Mouse (Mus musculus) fibroblast of lung, adult 2 months (primary cell): ENCODE measurements around the gene Prss41.

Experiments used
- DNase-seq: peaks from one replicate; pipeline ENCODE4 v3.0.0-alpha.2; 2011; ENCODE audit warnings: low read depth

Gene Prss41

GRCm38 (mm10) chr17:23825591-23825990 is 18.4 kb downstream of the Prss41 start:
- no peak for DNase-seq

GRCm38 (mm10) chr17:23823614-23824013 is 20.4 kb downstream of the Prss41 start:
- no peak for DNase-seq

- no peak for DNase-seq
These were observed 21.0 kb downstream of the Prss41 start for GRCm38 (mm10) chr17:23823018-23823417.

- no peak for DNase-seq
These were observed 21.9 kb downstream of the Prss41 start for GRCm38 (mm10) chr17:23822094-23822493.

- DNase-seq = no peak
These were observed 23.2 kb downstream of the Prss41 start for GRCm38 (mm10) chr17:23820731-23821130.

GRCm38 (mm10) chr17:23819235-23819634 is 24.7 kb downstream of the Prss41 start:
- DNase-seq = no peak

- DNase-seq = no peak
These were observed 25.4 kb downstream of the Prss41 start for GRCm38 (mm10) chr17:23818579-23818978.

GRCm38 (mm10) chr17:23815641-23816040 is 28.3 kb downstream of the Prss41 start:
- no peak for DNase-seq

GRCm38 (mm10) chr17:23807918-23808317 is 36.1 kb downstream of the Prss41 start:
- no peak for DNase-seq

GRCm38 (mm10) chr17:23806867-23807266 is 37.1 kb downstream of the Prss41 start:
- DNase-seq = no peak

GRCm38 (mm10) chr17:23804426-23805085 is 39.4 kb downstream of the Prss41 start:
- no peak for DNase-seq

GRCm38 (mm10) chr17:23803366-23804041 is 40.5 kb downstream of the Prss41 start:
- DNase-seq = no peak

- peak; percentile 100 for DNase-seq
These were observed 41.1 kb downstream of the Prss41 start for GRCm38 (mm10) chr17:23802746-23803365.

- DNase-seq = no peak
These were observed 42.3 kb downstream of the Prss41 start for GRCm38 (mm10) chr17:23801627-23802026.

- DNase-seq = no peak
These were observed 46.7 kb downstream of the Prss41 start for GRCm38 (mm10) chr17:23797316-23797715.

- no peak for DNase-seq
These were observed 48.6 kb downstream of the Prss41 start for GRCm38 (mm10) chr17:23795323-23795722.

- no peak for DNase-seq
These were observed 53.0 kb downstream of the Prss41 start for GRCm38 (mm10) chr17:23791079-23791357.

- no peak for DNase-seq
These were observed 53.5 kb downstream of the Prss41 start, which contains the start of gene Srrm2 for GRCm38 (mm10) chr17:23790269-23791078. TSS of gene Srrm2 (plus strand) at chr17:23790532.

GRCm38 (mm10) chr17:23789749-23790268 is 54.2 kb downstream of the Prss41 start:
- DNase-seq = no peak

GRCm38 (mm10) chr17:23788973-23789372 is 55.0 kb downstream of the Prss41 start:
- DNase-seq = no peak
